Mouse (Mus musculus) right cerebral cortex, postnatal 4 days (tissue): ENCODE measurements at regions not wholly inside any gene's neighbourhood (a gene's known extent, or its start where the extent isn't known, plus 50 kb on each side); places are given as distances from the start of the nearest gene placed in this dataset.

ENCODE experiments used
- DNase-seq: peaks from one replicate; pipeline ENCODE4 v3.0.0-alpha.2; 2022

DNA sequence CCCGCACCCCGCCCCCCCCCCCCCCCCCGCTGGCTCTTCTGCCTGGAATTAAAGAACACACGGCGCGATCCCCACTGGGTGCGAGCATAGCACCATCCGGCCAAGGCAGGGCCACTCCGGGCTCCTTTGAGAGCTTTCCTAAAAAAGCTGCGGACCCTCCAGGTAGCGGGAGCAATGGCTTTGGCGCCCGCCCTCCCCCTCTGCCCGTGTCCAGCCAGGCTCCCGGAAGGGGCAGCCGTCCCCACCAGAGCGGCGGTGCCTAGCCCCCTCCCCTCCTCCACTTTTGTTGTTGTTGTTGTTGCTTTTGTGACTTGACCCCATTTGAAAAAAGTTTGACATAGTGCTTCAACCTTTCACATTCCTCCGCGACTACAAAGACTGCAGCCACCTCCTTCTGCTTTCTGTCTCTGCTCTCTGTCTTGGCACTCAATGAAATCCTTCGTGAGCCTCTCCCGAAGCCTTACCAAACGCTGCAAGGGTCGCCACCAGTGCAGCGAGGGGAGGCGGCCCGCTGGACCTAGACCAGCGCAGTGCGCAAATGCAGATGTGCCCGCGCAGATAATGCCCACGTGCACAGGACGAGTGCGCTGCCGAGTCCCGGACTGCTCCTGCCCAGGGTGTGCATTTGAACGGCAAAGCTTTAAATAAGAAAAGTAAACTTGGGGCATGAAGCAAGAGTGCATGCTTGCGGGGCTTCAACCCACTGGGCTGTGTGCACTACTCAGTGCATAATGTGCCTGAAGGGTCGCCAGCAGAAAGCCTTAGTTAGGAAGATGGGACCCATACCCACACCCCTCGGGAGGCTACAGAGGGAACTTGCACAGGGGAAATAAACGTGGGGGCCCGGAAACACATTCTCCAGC lies 179.0 kb upstream of the Xlr start:
- DNase-seq: no peak

DNA sequence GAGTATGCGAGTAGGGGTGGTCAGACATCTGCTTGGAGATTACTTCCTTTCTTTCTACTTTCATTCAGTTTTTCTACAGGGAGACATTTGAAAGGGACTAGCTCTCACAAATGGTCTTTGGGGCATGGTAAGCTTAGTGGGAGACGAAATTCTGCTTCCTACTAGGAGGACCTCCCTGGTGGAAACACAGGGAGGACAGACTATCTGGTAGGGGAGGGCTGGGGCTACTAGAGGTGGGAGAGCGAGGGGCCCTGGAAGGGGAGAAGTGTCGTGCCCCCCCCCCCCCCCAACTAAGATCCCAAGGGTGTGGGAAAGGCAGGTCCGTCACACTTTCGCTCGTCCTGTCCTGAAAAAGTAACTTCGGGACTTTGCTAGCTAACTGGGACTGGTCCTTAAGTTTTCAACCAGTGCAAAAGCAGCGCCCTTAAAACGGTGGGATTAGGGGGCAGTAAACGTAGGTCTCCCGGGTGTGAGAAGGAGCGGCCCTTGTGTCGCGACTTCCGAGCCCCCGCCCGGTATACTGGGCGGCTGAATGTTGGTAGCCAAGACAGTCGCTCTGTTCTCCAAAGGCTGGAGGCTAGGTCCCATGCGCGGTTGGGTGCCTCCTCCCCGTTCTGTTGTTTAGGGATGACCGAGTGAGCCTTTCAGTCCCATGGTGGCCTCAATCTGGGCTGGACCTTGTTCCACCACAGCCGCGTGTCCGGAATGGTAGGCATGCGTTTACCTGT lies 178.2 kb upstream of the Xlr start:
- DNase-seq: no peak

GRCm38 (mm10) chrX:53974732-53975544 lies 177.4 kb upstream of the Xlr start:
- DNase-seq: peak; percentile 5
